Mouse (Mus musculus): ENCODE results near the gene Ubox5.

- no peak for TF ChIP-seq EP300 (IDR thresholded peaks at IDR 0.05; ENCODE audit: low read depth)
- TF ChIP-seq CTCF (IDR thresholded peaks at IDR 0.05; ENCODE audit: low read depth): no peak
Measured at GRCm38 (mm10) chr2:130577021-130577420, 52.8 kb downstream of the Ubox5 start.

All from liver, postnatal 0 days (tissue).